Mouse (Mus musculus) frontal cortex, postnatal 14 days (tissue): ENCODE measurements around the gene Gm17374.
"Not testable (repeated sequence)": the region's sequence is repeated elsewhere in the genome, so short reads cannot be mapped to it uniquely, and the experiment has no call there.

Source experiments
- DNase-seq, 2 experiments: peaks; one replicate each; pipeline ENCODE4 v3.0.0; 2022; ENCODE audit warnings: low spot score in 2 of 2

The Gm17374 gene

GRCm38 (mm10) chr2:140151743-140152142, at the start of gene Gm17374:
Gene Gm17374, plus strand, starts transcription at chr2:140152043.
- DNase-seq = not testable (repeated sequence)

GRCm38 (mm10) chr2:140104951-140105350, 46.9 kb upstream of the Gm17374 start:
- DNase-seq = no peak

GRCm38 (mm10) chr2:140107641-140108040, 44.2 kb upstream of the Gm17374 start:
- DNase-seq = no peak

GRCm38 (mm10) chr2:140108945-140109344, 42.9 kb upstream of the Gm17374 start:
- DNase-seq = no peak

- DNase-seq = peak; percentile 11 to 25
Measured at GRCm38 (mm10) chr2:140113851-140114250, 38.0 kb upstream of the Gm17374 start.

GRCm38 (mm10) chr2:140125516-140125915, 26.3 kb upstream of the Gm17374 start:
- DNase-seq = no peak

- DNase-seq = no peak
Measured at GRCm38 (mm10) chr2:140159186-140159730, 7.4 kb downstream of the Gm17374 start.

GRCm38 (mm10) chr2:140163351-140163854, 11.6 kb downstream of the Gm17374 start:
- no peak for DNase-seq

GRCm38 (mm10) chr2:140169057-140169456, 17.2 kb downstream of the Gm17374 start:
- DNase-seq = no peak

- peak; percentile 95 to 97 for DNase-seq
Measured at GRCm38 (mm10) chr2:140170127-140170802, 18.4 kb downstream of the Gm17374 start, which contains the start of the genes Esf1 and Ndufaf5. Gene Esf1, minus strand, starts transcription at chr2:140170564. Gene Ndufaf5, plus strand, starts transcription at chr2:140170649.

GRCm38 (mm10) chr2:140170803-140171553, 19.1 kb downstream of the Gm17374 start:
- DNase-seq = no peak

- DNase-seq = not testable (repeated sequence)
Measured at GRCm38 (mm10) chr2:140185685-140186210, 33.9 kb downstream of the Gm17374 start.

GRCm38 (mm10) chr2:140200713-140201112, 48.9 kb downstream of the Gm17374 start:
- no peak for DNase-seq

- DNase-seq = peak in 1 of 2 experiments; percentile 19
Measured at GRCm38 (mm10) chr2:140202573-140202972, 50.7 kb downstream of the Gm17374 start.
